Mouse (Mus musculus) megakaryocyte, embryonic 14.5 days (primary cell): Measurements from ENCODE around the gene Hrh2.

Experiments used
- FLI1 ChIP-seq: IDR thresholded peaks from 2 replicates; pipeline ENCODE4 v1.6.1; 2012; ENCODE audit warnings: low read length, inconsistent platforms, mixed read lengths
- GATA1 ChIP-seq: IDR thresholded peaks from 3 replicates; pipeline ENCODE4 v1.6.1; 2012; ENCODE audit warnings: mixed read lengths, low read length, inconsistent platforms, borderline replicate concordance

GRCm38 (mm10) chr13:54282149-54282860 is 90.4 kb downstream of the Hrh2 start:
- TF ChIP-seq GATA1 (no peak), FLI1 (no peak)
